ENCODE assay signal across 9 mouse cellular contexts in genomic region chrX:21293666-21294065, GRCm38 (mm10).
DNase-seq lines count a peak whose midpoint lies in the region; ATAC-seq lines count a peak whose summit lies in the region.
"Had no signal": no experiment of that assay in that cellular context is flagged by ENCODE, and none has a peak within 500 bp of the region (broad histone marks: within the 10 kb centered on the region; RNA-seq: fewer than 3 reads in every experiment).

No protein-coding gene starts in this region.

- H3K27me3 ChIP-seq in neural tube, embryonic 11.5 days (ENCODE audit: control insufficient read depth, insufficient read depth, low read length), result no peaks in the 10 kb centered on the region
- H3K27me3 ChIP-seq: neural tube, embryonic 12.5 days had no signal

- intact Hi-C loops in heart, postnatal 25 days (cut with DNase I), result no loop called here

- 16% methylated on average over 5 of the region's 5 CpGs for WGBS in neural tube, embryonic 11.5 days

- DNase-seq in heart, adult 18-20 months, result peak; percentile 2 to 22
- no peak for DNase-seq in heart, postnatal 25 days (ENCODE audit: low spot score)
- peak; percentile 26 for DNase-seq in ovary, postnatal 36 days (ENCODE audit: low spot score)
- DNase-seq in ovary, adult 18-20 months (ENCODE audit: low spot score), result no peak
- DNase-seq in brain, adult 2 months (ENCODE audit: low read depth, low spot score), result peak; percentile 26
- peak; percentile 40 for DNase-seq in induced T-regulatory cell, adult 2 months (ENCODE audit: low read depth)
- peak; percentile 56 for DNase-seq in neural tube, embryonic 11.5 days (ENCODE audit: low spot score)

- H3K4me1 ChIP-seq in neural tube, embryonic 11.5 days (ENCODE audit: control insufficient read depth, insufficient read depth, low read length), result no peaks in the 10 kb centered on the region
- H3K4me1 ChIP-seq: neural tube, embryonic 12.5 days had no signal

- no peak overlapping the region for H3K4me3 ChIP-seq in neural tube, embryonic 11.5 days (ENCODE audit: low read depth, low read length)
- H3K4me3 ChIP-seq: neural tube, embryonic 12.5 days had no signal

- H3K9ac ChIP-seq in neural tube, embryonic 11.5 days (ENCODE audit: low read length), result no peak overlapping the region
- H3K9ac ChIP-seq: neural tube, embryonic 12.5 days had no signal

- H3K4me2 ChIP-seq in neural tube, embryonic 11.5 days (ENCODE audit: low read depth), result no peak overlapping the region
- H3K4me2 ChIP-seq: neural tube, embryonic 12.5 days had no signal

- no peaks in the 10 kb centered on the region for H3K9me3 ChIP-seq in neural tube, embryonic 11.5 days (ENCODE audit: control insufficient read depth, low read length)
- H3K9me3 ChIP-seq: neural tube, embryonic 12.5 days had no signal

- no peak overlapping the region for H3K27ac ChIP-seq in neural tube, embryonic 11.5 days (ENCODE audit: low read depth, low read length)
- H3K27ac ChIP-seq: neural tube, embryonic 12.5 days had no signal

- no peaks in the 10 kb centered on the region for H3K36me3 ChIP-seq in neural tube, embryonic 11.5 days (ENCODE audit: control insufficient read depth, insufficient read depth, low read length)
- H3K36me3 ChIP-seq: neural tube, embryonic 12.5 days had no signal

- ATAC-seq in neural tube, embryonic 11.5 days (ENCODE audit: insufficient read depth, low FRiP score, low TSS enrichment), result no peak
- no peak for ATAC-seq in granulocyte monocyte progenitor cell, adult 5-6 weeks (replicated peaks; ENCODE audit: poor library complexity, severe bottlenecking)

Comparison
In these comparisons a context has a peak if more than half of its experiments do, and no peak if none do; other contexts are left out.
1. DNase-seq: peak in heart, adult 18-20 months (2 of 2), ovary, postnatal 36 days (single experiment), brain, adult 2 months (single experiment), induced T-regulatory cell, adult 2 months (single experiment) and neural tube, embryonic 11.5 days (single experiment); none in heart, postnatal 25 days (single experiment) and ovary, adult 18-20 months (single experiment).